Mouse (Mus musculus) urinary bladder, postnatal 0 days (tissue): ENCODE data around the gene Spib. TPM values are rescaled to one million over a fixed set of nuclear protein-coding genes. Genes with fewer than 3 reads are reported as not detected.

Experiments used
- microRNA-seq: library from miRNA; unstranded; fragments of <30 nt; microRNA quantifications from one replicate; pipeline ENCODE4, GENCODE M21; 2016
- polyA plus RNA-seq: library from polyadenylated mRNA; unstranded; fragments of >200 nt; fragmentation: Nextera tagmentation; extraction: Ambion mirVana; gene quantifications from 2 replicates; pipeline ENCODE4 v1.2.1, GENCODE M21; 2015

Spib gene
- polyA plus RNA-seq, result 0.05 TPM in 1 of 2 replicates, not detected in the other

DNA sequence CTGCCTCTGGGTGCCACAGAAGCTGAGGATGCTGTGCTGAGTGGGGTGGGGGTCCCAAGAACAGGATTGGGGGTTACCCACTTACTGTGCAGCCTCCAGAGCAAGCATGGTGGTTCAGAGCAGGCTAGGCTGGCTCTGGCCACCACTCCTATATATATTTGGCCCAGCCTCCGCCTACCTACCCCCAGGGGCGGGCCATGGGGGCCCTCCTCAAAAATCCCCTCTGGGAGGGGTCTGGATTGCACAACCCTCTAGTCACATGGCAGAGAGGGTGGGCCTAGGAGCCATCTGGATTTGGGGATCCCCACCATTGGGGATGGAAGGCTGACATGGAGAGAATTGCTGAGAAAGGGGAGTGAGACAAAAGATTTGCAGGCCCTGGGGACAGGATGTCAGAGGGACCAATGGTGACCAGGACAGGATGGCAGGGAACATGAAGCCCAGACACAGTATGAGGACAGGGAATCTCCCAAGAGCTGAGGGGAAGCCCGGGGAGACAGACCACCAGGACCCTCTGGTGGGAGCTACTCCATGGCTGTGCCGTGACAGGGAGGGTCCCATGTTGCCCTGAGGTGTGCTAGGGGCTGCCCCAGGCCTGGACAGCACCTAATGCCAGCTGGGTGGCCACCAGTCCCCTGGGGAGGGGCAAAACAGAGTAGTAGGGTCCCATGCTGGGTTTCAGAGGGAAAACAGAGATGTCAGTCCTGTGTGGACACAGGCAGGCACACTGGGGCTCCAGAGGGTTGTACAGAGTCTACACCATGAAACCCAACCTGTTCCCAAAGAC is at the start of gene Spib:
Gene Spib, minus strand, starts transcription at position 126 of the 787 bp plus-strand sequence.

DNA sequence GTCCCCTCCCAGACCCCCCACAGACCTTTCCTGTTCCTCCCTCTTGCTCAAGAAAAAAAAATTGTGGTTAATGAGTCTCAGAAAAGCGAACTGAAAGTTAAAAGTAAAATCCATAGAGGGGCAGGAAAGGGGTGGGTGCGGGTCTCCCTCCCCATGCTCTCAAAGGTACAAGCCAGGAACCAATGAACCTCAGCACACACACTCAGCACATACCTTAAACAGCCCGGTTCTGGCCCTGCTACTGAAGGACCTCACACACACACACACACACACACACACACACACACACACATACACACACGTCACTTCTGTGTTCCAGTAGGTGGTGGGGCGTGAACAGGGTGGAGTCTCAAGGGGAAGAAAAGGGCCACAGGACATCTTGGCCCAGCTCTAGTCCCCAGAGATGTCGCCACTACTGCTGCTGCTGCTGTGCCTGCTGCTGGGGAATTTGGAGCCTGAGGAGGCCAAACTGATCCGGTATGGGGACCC is 40.4 kb upstream of the Spib start, which contains the start of gene Napsa:
Gene Napsa, plus strand, starts transcription at position 168 of the 489 bp plus-strand sequence.

DNA sequence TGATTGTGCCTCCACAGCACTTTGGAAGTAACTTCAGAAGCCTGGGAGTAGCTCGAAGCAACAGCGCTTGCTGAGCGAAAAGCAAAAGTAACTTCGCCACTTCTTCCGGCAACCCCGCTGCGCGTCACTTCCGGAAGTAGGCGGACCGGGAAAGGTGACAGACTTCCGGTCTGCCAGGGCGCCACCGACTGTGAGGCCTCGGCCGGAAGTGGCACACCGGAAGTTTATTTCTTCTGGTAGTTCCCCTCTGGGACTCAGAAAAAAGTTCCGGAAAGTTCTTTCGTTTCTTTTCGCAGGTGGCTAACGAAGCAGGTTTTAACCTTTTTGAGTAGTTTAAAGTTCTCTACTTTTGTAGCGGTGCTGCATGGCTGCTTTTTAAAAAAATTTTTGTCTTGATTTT is 22.0 kb upstream of the Spib start, which contains the start of gene Nr1h2:
Gene Nr1h2, minus strand, starts transcription at position 126 of the 400 bp plus-strand sequence.

DNA sequence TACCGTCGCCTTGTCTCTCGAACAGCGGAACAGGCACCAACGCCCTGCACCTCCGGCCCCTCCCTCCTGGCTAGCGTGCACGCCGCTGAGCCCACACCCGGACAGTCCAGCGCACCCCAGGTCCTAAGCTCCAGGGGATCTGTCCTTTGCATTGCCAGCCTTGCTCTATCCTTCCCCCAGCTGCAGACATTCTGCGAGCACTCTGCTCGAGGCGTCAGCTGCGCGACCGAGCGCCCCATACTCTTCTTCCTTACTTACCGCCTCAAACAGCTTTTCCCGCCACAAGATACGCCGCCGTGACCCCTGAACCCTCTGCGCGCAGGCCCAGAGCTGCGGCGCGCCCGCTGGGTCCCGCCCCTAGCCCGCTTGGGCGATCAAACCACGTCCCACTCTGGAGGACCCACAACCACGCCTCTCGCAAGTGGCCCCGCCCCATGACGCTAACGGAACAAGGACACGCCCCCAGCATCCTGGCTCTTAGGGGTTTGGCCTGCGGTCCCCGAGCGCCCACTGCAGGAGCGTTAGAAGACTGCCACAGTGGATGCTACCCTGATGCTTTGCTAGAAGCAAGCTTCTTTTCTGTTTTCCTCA is 16.7 kb upstream of the Spib start, which contains the start of gene Pold1:
Gene Pold1, minus strand, starts transcription at position 353 of the 591 bp plus-strand sequence.

DNA sequence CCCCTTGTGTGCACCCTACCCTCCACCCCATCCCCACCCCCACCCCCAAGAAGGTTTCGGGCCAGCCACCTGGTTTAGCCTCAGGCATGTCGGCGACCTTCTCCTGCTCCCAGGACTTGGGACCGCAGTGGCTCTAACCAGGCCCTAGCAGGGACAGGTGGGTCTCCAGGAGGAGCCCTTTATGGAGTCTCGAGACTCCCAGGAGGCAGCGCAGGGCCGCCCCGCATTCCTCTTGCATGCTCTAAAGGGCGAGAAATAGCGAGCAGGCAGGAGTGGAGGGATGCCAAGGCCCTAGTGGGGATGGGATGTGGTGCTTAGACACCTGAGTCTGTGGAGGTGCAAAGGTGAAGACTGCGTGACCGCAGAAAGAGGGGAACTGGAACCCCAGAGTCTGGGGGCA is 7.4 kb downstream of the Spib start, which contains the start of gene Mybpc2:
Gene Mybpc2, minus strand, starts transcription at position 155 of the 400 bp plus-strand sequence.

DNA sequence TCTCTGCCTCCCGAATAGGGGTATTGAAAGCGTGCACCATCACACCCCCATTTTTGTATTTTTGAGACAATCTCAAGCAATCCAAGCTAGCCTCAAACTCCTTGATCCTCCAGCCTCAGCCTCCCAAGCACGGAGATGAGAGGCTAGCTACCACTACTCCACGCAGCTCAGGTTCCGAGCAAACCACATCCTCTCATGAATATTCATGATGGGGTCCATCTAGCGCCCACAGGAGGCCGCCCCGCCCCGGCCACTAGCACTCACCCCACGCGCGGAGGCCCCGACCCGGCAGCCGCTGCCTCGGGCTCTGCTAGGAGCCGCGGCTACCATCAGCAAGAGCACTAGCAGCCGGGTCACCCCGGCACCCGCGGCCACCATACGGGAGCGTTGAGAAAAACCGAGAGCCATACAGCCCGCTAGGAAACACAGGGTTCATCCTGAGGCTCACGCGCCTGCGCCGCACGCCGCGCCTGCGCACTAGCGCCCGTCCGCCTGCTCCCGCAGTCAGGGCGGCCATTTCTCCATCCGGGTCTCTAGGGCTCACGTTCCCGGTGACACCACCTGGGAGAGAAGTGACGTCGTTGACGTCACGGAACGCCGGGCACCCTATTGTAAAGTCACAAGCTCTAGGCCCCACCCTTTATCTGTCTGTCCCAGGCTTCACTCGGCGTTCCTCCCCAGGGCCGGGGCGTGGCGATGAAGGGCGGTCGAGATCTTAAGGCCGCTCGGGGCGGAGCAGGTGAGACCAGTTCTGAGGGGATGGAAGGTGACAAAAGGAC is 35.7 kb downstream of the Spib start, which contains the start of the genes Emc10 and Fam71e1:
Gene Emc10, minus strand, starts transcription at position 538 of the 779 bp plus-strand sequence.
Gene Fam71e1, plus strand, starts transcription at position 590 of the 779 bp plus-strand sequence.

Small RNA genes within 50 kb of the gene (microRNA-seq; reads per million reads assigned to microRNA genes)
- not detected for gene Mir7053

Other genes with a start within 250 kb of the Spib start
- 13.6 and 16.2 TPM in 2 replicates for gene Clec11a, start 225.2 kb downstream of the Spib start, polyA plus RNA-seq
- gene Shank1, start 221.8 kb downstream of the Spib start, polyA plus RNA-seq, result 1.1 and 1.2 TPM in 2 replicates
- 0.48 and 0.58 TPM in 2 replicates for gene Syt3, start 148.0 kb downstream of the Spib start, polyA plus RNA-seq
- gene 1700008O03Rik, start 146.3 kb downstream of the Spib start, polyA plus RNA-seq, result 0.60 and 0.81 TPM in 2 replicates
- 0.13 and 0.26 TPM in 2 replicates for gene Lrrc4b, start 103.1 kb downstream of the Spib start, polyA plus RNA-seq
- 0.27 TPM in 1 of 2 replicates, not detected in the other for gene Aspdh, start 66.7 kb downstream of the Spib start, polyA plus RNA-seq
- 51.6 and 59.9 TPM in 2 replicates for gene Josd2, start 64.1 kb downstream of the Spib start, polyA plus RNA-seq
- gene Emc10, start 35.5 kb downstream of the Spib start, polyA plus RNA-seq, result 73.9 and 76.8 TPM in 2 replicates
- gene Fam71e1, start 35.5 kb downstream of the Spib start, polyA plus RNA-seq, result 8.0 and 10.1 TPM in 2 replicates
- 0.30 and 0.82 TPM in 2 replicates for gene Mybpc2, start 7.4 kb downstream of the Spib start, polyA plus RNA-seq
- gene Pold1, start 16.8 kb upstream of the Spib start, polyA plus RNA-seq, result 20.1 and 23.8 TPM in 2 replicates
- gene Nr1h2, start 21.9 kb upstream of the Spib start, polyA plus RNA-seq, result 65.2 and 69.4 TPM in 2 replicates
- gene Napsa, start 40.3 kb upstream of the Spib start, polyA plus RNA-seq, result 0.46 and 0.57 TPM in 2 replicates
- 0.05 and 0.08 TPM in 2 replicates for gene Kcnc3, start 58.6 kb upstream of the Spib start, polyA plus RNA-seq
- gene Myh14, start 138.8 kb upstream of the Spib start, polyA plus RNA-seq, result 11.2 and 12.2 TPM in 2 replicates
- not detected in 2 replicates for gene Izumo2, start 176.7 kb upstream of the Spib start, polyA plus RNA-seq
- 15.4 and 17.6 TPM in 2 replicates for gene Vrk3, start 216.3 kb upstream of the Spib start, polyA plus RNA-seq
- 0.21 and 0.35 TPM in 2 replicates for gene Zfp473, start 219.0 kb upstream of the Spib start, polyA plus RNA-seq